Mouse (Mus musculus) liver, embryonic 14.5 days (tissue): ENCODE measurements around the gene Khdrbs1. TPM values are rescaled to one million over a fixed set of nuclear protein-coding genes. Genes with fewer than 3 reads are reported as not detected.

Experiments
- ATAC-seq: fragments of 200-750 bp; cut with Nextera tagmentation; 2 replicates; pipeline ENCODE4 v1.8.0; 2017; ENCODE audit warnings: moderate number of reproducible peaks, mild to moderate bottlenecking, moderate library complexity; ENCODE audit not compliant: insufficient read depth
- DNase-seq, 3 experiments: peaks; one replicate each; pipeline ENCODE4 v3.0.0-alpha.2; 2012 to 2013; ENCODE audit warnings: low read depth in 3 of 3, low spot score in 3 of 3
- H3K27ac ChIP-seq: fragments of 300-500 bp; sonication (generic); 2 replicates; pipeline ENCODE4 v1.5.1; 2014; ENCODE audit warnings: moderate library complexity, mild to moderate bottlenecking, control low read depth, inconsistent platforms
- H3K27me3 ChIP-seq: fragments of 300-500 bp; sonication (generic); 2 replicates; pipeline ENCODE4 v1.6.1; 2014; ENCODE audit warnings: mild to moderate bottlenecking, low read length, moderate library complexity; ENCODE audit not compliant: control insufficient read depth, insufficient read depth
- H3K36me3 ChIP-seq: fragments of 300-500 bp; sonication (generic); replicated peaks from 2 replicates; pipeline ENCODE4 v1.6.1; 2014; ENCODE audit warnings: low read depth; ENCODE audit not compliant: control insufficient read depth, insufficient read depth
- H3K4me1 ChIP-seq, 2 experiments: fragments of 200-500 bp in 1 of 2; fragments of 300-500 bp in 1 of 2; sonication (generic) in 1 of 2; replicated peaks; 2 replicates each; pipeline ENCODE4 v1.6.1; 2012 to 2014; ENCODE audit warnings: antibody characterized with exemption in 1 of 2, inconsistent platforms in 1 of 2, low read length in 1 of 2; ENCODE audit not compliant: control insufficient read depth in 2 of 2, insufficient read depth in 2 of 2
- H3K4me2 ChIP-seq: fragments of 300-500 bp; sonication (generic); 2 replicates; pipeline ENCODE4 v1.6.1; 2014; ENCODE audit warnings: low read depth, mild to moderate bottlenecking, control low read depth, moderate library complexity
- H3K4me3 ChIP-seq, 2 experiments: fragments of 200-500 bp in 1 of 2; fragments of 300-500 bp in 1 of 2; sonication (generic) in 1 of 2; 2 replicates each; pipeline ENCODE4 v1.5.1; 2012 to 2014; ENCODE audit warnings: low read depth in 2 of 2, low read length in 2 of 2, mild to moderate bottlenecking in 2 of 2, control low read depth in 1 of 2, inconsistent platforms in 1 of 2, moderate library complexity in 1 of 2; ENCODE audit not compliant: insufficient read depth in 1 of 2
- H3K9ac ChIP-seq: fragments of 300-500 bp; sonication (generic); replicated peaks from 2 replicates; pipeline ENCODE4 v1.6.1; 2014; ENCODE audit warnings: mild to moderate bottlenecking, control low read depth, moderate library complexity
- H3K9me3 ChIP-seq: fragments of 300-500 bp; sonication (generic); 2 replicates; pipeline ENCODE4 v1.6.1; 2016; ENCODE audit warnings: low read length, mixed read lengths; ENCODE audit not compliant: control insufficient read depth
- CTCF ChIP-seq: IDR thresholded peaks from 2 replicates; pipeline ENCODE4 v1.5.1; 2016; ENCODE audit warnings: antibody characterized with exemption, low read depth, control low read depth
- EP300 ChIP-seq: IDR thresholded peaks from 2 replicates; pipeline ENCODE4 v1.6.1; 2016; ENCODE audit warnings: antibody characterized with exemption, low read depth
- WGBS: fragments of 180-500 bp; shearing (Covaris S2); extraction: QIAGEN DNeasy Blood & Tissue Kit; methylation state at CpG from one replicate; pipeline ENCODE4 v1.1.7; 2014; ENCODE audit not compliant: insufficient replicate concordance; 5-methylcytosine and 5-hydroxymethylcytosine counted together
- microRNA-seq: library from miRNA; unstranded; fragments of <30 nt; microRNA quantifications from one replicate; pipeline ENCODE4, GENCODE M21; 2016
- polyA plus RNA-seq, 2 experiments: library from polyadenylated mRNA; depleted of rRNA in 1 of 2; stranded (reverse) in 1 of 2; unstranded in 1 of 2; fragments of >200 nt; fragmentation: Nextera tagmentation in 1 of 2; extraction: Ambion mirVana in 1 of 2; gene quantifications; 2 replicates each; pipeline versions ENCODE4 v1.2.1 to v1.2.3; 2012 to 2014

Gene Khdrbs1
- polyA plus RNA-seq, 2 experiments: 16.7 to 24.0 TPM

GRCm38 (mm10) chr4:129671491-129672082 lies 70.5 kb downstream of the Khdrbs1 start:
- DNase-seq (peak; percentile 52 to 67 (median 62)), ATAC-seq (peak; percentile 63)
- Histone ChIP-seq H3K36me3 (no peaks in the 10 kb centered on the region; the same call in 1 of the 2 replicates), H3K27me3 (no peaks in the 10 kb centered on the region), H3K9me3 (no peaks in the 10 kb centered on the region), H3K4me3 (peak overlapping the region; percentile 90), H3K4me1 (peaks cover 9 to 13% of the 10 kb centered on the region in 2 experiments), H3K27ac (peak overlapping the region; percentile 45), H3K9ac (peak overlapping the region; percentile 78), H3K4me2 (peak overlapping the region; percentile 98)
- TF ChIP-seq EP300: no peak
- TF ChIP-seq CTCF: peak; percentile 87
- WGBS: 4% methylated on average over 12 of the region's 12 CpGs

- H3K9ac ChIP-seq: no peak overlapping the region
- H3K27me3 ChIP-seq: no peaks in the 10 kb centered on the region
- H3K36me3 ChIP-seq: peaks cover 19% of the 10 kb centered on the region
- no peaks in the 10 kb centered on the region for H3K4me1 ChIP-seq
- WGBS: 72% methylated on average over 3 of the region's 3 CpGs
- no peak overlapping the region for H3K4me2 ChIP-seq
- H3K27ac ChIP-seq: no peak overlapping the region
- no peaks in the 10 kb centered on the region for H3K9me3 ChIP-seq
- H3K4me3 ChIP-seq: no peak overlapping the region
- ATAC-seq: no peak
- DNase-seq: no peak
- TF ChIP-seq CTCF (no peak), EP300 (no peak)
These were observed 79.8 kb downstream of the Khdrbs1 start for GRCm38 (mm10) chr4:129662255-129662813.

- H3K9ac ChIP-seq: no peak overlapping the region
- no peak overlapping the region for H3K4me3 ChIP-seq
- H3K36me3 ChIP-seq: peaks cover 24% of the 10 kb centered on the region
- DNase-seq: no peak
- no peak for ATAC-seq
- 85% methylated on average over 3 of the region's 3 CpGs for WGBS
- H3K27ac ChIP-seq: no peak overlapping the region
- no peaks in the 10 kb centered on the region for H3K27me3 ChIP-seq
- no peaks in the 10 kb centered on the region for H3K9me3 ChIP-seq
- H3K4me1 ChIP-seq: no peaks in the 10 kb centered on the region
- TF ChIP-seq EP300 (no peak), CTCF (no peak)
- H3K4me2 ChIP-seq: no peak overlapping the region
These were observed 80.5 kb downstream of the Khdrbs1 start for GRCm38 (mm10) chr4:129661584-129661983.

- no peaks in the 10 kb centered on the region for H3K9me3 ChIP-seq
- TF ChIP-seq CTCF (no peak), EP300 (no peak)
- H3K27ac ChIP-seq: no peak overlapping the region
- no peak for DNase-seq
- no peak overlapping the region for H3K4me3 ChIP-seq
- H3K27me3 ChIP-seq: no peaks in the 10 kb centered on the region
- no peak overlapping the region for H3K9ac ChIP-seq
- no peaks in the 10 kb centered on the region for H3K4me1 ChIP-seq
- no peak overlapping the region for H3K4me2 ChIP-seq
- peaks cover 56% of the 10 kb centered on the region for H3K36me3 ChIP-seq
- WGBS: 76% methylated on average over 14 of the region's 14 CpGs
- ATAC-seq: no peak
These were observed 87.3 kb downstream of the Khdrbs1 start for GRCm38 (mm10) chr4:129654770-129655169.

Small RNA genes within 50 kb of the gene (microRNA-seq; reads per million reads assigned to microRNA genes)
- not detected for gene Gm28017
- gene Mir7016: not detected

Other genes with a start within 250 kb of the Khdrbs1 start
- 30.6 and 34.8 TPM in 2 replicates for gene Marcksl1, start 228.7 kb downstream of the Khdrbs1 start, polyA plus RNA-seq (2012; rRNA removed)
- 38.2 and 42.0 TPM in 2 replicates for gene Marcksl1, start 228.7 kb downstream of the Khdrbs1 start, polyA plus RNA-seq (2014; fragmentation: Nextera tagmentation; extraction: Ambion mirVana)
- gene Hdac1, start 199.6 kb downstream of the Khdrbs1 start, polyA plus RNA-seq (2012; rRNA removed): 59.4 and 76.5 TPM in 2 replicates
- 107 and 114 TPM in 2 replicates for gene Hdac1, start 199.6 kb downstream of the Khdrbs1 start, polyA plus RNA-seq (2014; fragmentation: Nextera tagmentation; extraction: Ambion mirVana)
- gene Lck, start 168.7 kb downstream of the Khdrbs1 start, polyA plus RNA-seq (2012; rRNA removed): 2.7 and 3.1 TPM in 2 replicates
- 3.9 TPM in 2 replicates for gene Lck, start 168.7 kb downstream of the Khdrbs1 start, polyA plus RNA-seq (2014; fragmentation: Nextera tagmentation; extraction: Ambion mirVana)
- gene Fam167b, start 163.8 kb downstream of the Khdrbs1 start, polyA plus RNA-seq (2012; rRNA removed): 7.6 TPM in 2 replicates
- 5.4 and 5.8 TPM in 2 replicates for gene Fam167b, start 163.8 kb downstream of the Khdrbs1 start, polyA plus RNA-seq (2014; fragmentation: Nextera tagmentation; extraction: Ambion mirVana)
- gene Eif3i, start 141.7 kb downstream of the Khdrbs1 start, polyA plus RNA-seq (2012; rRNA removed): 223 and 242 TPM in 2 replicates
- 201 and 225 TPM in 2 replicates for gene Eif3i, start 141.7 kb downstream of the Khdrbs1 start, polyA plus RNA-seq (2014; fragmentation: Nextera tagmentation; extraction: Ambion mirVana)
- gene Tmem234, start 141.6 kb downstream of the Khdrbs1 start, polyA plus RNA-seq (2012; rRNA removed): 78.5 and 84.2 TPM in 2 replicates
- 108 and 129 TPM in 2 replicates for gene Tmem234, start 141.6 kb downstream of the Khdrbs1 start, polyA plus RNA-seq (2014; fragmentation: Nextera tagmentation; extraction: Ambion mirVana)
- 0.28 and 0.47 TPM in 2 replicates for gene Dcdc2b, start 128.0 kb downstream of the Khdrbs1 start, polyA plus RNA-seq (2012; rRNA removed)
- gene Dcdc2b, start 128.0 kb downstream of the Khdrbs1 start, polyA plus RNA-seq (2014; fragmentation: Nextera tagmentation; extraction: Ambion mirVana): 0.19 and 0.61 TPM in 2 replicates
- 6.2 and 8.8 TPM in 2 replicates for gene Iqcc, start 123.2 kb downstream of the Khdrbs1 start, polyA plus RNA-seq (2012; rRNA removed)
- 7.0 and 9.2 TPM in 2 replicates for gene Iqcc, start 123.2 kb downstream of the Khdrbs1 start, polyA plus RNA-seq (2014; fragmentation: Nextera tagmentation; extraction: Ambion mirVana)
- gene Ccdc28b, start 118.4 kb downstream of the Khdrbs1 start, polyA plus RNA-seq (2012; rRNA removed): 5.7 and 12.0 TPM in 2 replicates
- gene Ccdc28b, start 118.4 kb downstream of the Khdrbs1 start, polyA plus RNA-seq (2014; fragmentation: Nextera tagmentation; extraction: Ambion mirVana): 11.0 and 12.4 TPM in 2 replicates
- 12.2 and 17.0 TPM in 2 replicates for gene Txlna, start 101.2 kb downstream of the Khdrbs1 start, polyA plus RNA-seq (2012; rRNA removed)
- 26.3 and 30.3 TPM in 2 replicates for gene Txlna, start 101.2 kb downstream of the Khdrbs1 start, polyA plus RNA-seq (2014; fragmentation: Nextera tagmentation; extraction: Ambion mirVana)
- 8.9 and 10.1 TPM in 2 replicates for gene Kpna6, start 69.5 kb downstream of the Khdrbs1 start, polyA plus RNA-seq (2012; rRNA removed)
- 5.4 and 7.1 TPM in 2 replicates for gene Kpna6, start 69.5 kb downstream of the Khdrbs1 start, polyA plus RNA-seq (2014; fragmentation: Nextera tagmentation; extraction: Ambion mirVana)
- 9.3 and 11.3 TPM in 2 replicates for gene Tmem39b, start 45.5 kb downstream of the Khdrbs1 start, polyA plus RNA-seq (2012; rRNA removed)
- gene Tmem39b, start 45.5 kb downstream of the Khdrbs1 start, polyA plus RNA-seq (2014; fragmentation: Nextera tagmentation; extraction: Ambion mirVana): 5.5 and 6.0 TPM in 2 replicates
- 26.1 and 42.2 TPM in 2 replicates for gene Ptp4a2, start 68.9 kb upstream of the Khdrbs1 start, polyA plus RNA-seq (2012; rRNA removed)
- 150 and 154 TPM in 2 replicates for gene Ptp4a2, start 68.9 kb upstream of the Khdrbs1 start, polyA plus RNA-seq (2014; fragmentation: Nextera tagmentation; extraction: Ambion mirVana)
- gene Spocd1, start 186.9 kb upstream of the Khdrbs1 start, polyA plus RNA-seq (2012; rRNA removed): 0.03 TPM in 1 of 2 replicates, not detected in the other
- 0.11 TPM in 1 of 2 replicates, not detected in the other for gene Spocd1, start 186.9 kb upstream of the Khdrbs1 start, polyA plus RNA-seq (2014; fragmentation: Nextera tagmentation; extraction: Ambion mirVana)
- 0.22 and 0.24 TPM in 2 replicates for gene Adgrb2, start 242.6 kb upstream of the Khdrbs1 start, polyA plus RNA-seq (2012; rRNA removed)
- gene Adgrb2, start 242.6 kb upstream of the Khdrbs1 start, polyA plus RNA-seq (2014; fragmentation: Nextera tagmentation; extraction: Ambion mirVana): 0.15 TPM in 1 of 2 replicates, not detected in the other